Mouse (Mus musculus) cerebellum, postnatal 4 days (tissue): Measurements from ENCODE around the gene Spem2.
"Not testable (repeated sequence)": the region's sequence is repeated elsewhere in the genome, so short reads cannot be mapped to it uniquely, and the experiment has no call there.

Source experiments
- DNase-seq, 2 experiments: peaks; one replicate each; pipeline ENCODE4 v3.0.0; 2022; ENCODE audit warnings: low spot score in 2 of 2, mixed read lengths in 1 of 2

Gene Spem2

DNA sequence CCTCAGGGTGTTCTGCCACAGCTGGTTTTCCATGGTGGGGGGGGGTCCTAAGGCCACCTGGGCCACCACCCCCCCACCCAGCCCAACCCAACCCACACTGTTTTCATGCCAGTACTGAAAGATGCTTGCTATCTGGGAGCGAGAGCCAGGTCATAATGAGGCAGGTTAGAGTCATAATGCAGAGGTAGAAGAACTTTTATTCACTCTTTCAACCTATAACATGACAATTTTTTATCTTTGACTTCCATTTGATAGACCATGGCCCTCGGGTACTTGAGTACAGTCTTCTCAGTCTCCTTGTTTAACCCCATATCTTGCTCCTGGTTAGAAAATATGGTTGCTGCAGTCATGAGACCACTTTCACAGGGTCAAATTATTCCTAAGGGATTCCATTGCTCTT lies at the start of gene Spem2:
Gene Spem2, minus strand, starts transcription at position 101 of the 400 bp plus-strand sequence.
- no peak for DNase-seq

DNA sequence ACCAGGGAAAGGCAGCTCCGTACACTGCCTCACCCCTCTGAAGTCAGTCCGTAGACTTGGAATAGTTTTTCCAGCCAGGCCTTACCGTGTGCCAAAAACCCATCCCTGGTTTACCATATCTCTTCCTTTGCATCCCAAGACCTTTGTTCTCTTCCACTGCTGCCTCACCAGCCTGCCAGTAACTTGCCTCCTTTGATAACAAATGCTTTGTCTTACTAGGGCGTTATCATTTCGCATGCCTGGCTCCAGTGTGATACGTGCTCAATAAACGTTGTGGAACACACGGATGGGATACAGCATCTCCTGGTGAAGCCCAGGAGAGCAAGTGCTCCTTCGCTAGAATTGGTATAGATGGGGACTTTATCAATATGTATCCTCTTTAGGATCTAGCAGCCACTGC lies 49.1 kb upstream of the Spem2 start:
- no peak for DNase-seq

DNA sequence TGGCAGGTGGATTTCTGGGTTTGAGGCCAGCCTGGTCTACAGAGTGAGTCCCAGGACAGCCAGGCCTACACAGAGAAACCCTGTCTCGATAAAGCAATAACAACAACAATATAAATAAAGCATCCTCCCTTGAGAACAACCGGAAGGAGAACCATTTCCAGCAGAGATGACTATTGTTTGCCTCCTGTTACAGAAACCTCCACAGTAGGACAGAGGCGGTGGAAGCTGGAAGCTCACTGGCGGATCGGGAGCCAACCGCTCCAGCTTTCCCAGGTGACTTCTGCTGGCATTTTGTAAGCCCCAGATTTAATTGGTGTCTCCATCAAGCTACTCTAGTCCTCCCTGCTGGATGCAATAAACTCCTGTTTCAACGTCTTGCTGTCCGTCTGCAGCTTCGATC lies 47.3 kb upstream of the Spem2 start:
- DNase-seq: no peak

DNA sequence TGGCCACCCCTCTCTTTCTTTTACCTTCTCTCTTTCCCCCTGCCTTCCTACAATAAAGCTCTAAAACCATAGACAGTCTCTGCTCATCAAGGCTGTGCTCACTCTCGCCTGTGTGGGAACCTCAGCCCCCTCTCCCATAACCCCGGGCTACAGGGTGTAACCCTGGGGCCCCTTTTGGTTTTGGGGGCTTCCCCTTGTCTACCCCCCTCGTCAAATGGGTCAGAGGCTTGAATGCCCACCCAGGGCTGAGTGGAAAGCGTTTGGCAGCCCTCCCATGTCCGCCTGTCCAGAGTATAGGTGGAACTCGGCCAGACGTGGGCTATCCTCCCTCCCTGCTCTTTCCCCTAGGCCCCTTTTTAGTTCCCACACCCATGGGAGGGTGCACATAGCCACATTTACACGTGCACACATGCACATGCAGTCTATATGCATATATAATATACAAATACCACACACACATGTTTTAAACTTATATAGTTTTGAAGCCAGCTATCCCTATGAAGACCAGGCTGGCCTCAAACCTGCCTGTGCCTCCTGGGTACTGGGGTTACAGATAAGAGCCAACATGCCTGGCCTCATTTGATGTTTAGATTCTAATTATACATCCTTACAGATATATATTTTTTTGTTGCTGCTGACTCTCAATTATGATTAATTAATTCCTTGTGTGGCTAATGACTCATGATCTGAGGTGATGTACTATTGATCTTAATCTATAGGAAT lies 46.0 kb upstream of the Spem2 start:
- no peak for DNase-seq

DNA sequence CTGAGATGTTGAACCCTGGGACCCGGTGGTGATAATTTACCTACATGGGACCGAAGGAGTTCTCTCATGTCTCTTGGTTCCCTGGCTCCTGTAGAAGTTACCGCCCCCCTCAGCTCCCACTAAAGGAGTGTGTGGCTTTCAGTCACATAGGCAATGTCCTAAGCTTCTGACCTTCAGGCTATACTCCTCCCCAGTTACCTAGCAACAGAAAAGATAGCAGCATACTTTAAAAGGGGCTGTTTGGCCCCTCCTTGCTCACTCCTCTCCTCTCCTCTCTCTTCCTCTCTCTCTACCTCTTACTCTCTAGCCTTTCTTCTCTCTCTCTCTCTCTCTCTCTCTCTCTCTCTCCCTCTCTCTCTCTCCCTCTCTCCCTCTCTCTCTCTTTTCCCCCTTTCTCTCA lies 45.5 kb upstream of the Spem2 start:
- not testable (repeated sequence) for DNase-seq

DNA sequence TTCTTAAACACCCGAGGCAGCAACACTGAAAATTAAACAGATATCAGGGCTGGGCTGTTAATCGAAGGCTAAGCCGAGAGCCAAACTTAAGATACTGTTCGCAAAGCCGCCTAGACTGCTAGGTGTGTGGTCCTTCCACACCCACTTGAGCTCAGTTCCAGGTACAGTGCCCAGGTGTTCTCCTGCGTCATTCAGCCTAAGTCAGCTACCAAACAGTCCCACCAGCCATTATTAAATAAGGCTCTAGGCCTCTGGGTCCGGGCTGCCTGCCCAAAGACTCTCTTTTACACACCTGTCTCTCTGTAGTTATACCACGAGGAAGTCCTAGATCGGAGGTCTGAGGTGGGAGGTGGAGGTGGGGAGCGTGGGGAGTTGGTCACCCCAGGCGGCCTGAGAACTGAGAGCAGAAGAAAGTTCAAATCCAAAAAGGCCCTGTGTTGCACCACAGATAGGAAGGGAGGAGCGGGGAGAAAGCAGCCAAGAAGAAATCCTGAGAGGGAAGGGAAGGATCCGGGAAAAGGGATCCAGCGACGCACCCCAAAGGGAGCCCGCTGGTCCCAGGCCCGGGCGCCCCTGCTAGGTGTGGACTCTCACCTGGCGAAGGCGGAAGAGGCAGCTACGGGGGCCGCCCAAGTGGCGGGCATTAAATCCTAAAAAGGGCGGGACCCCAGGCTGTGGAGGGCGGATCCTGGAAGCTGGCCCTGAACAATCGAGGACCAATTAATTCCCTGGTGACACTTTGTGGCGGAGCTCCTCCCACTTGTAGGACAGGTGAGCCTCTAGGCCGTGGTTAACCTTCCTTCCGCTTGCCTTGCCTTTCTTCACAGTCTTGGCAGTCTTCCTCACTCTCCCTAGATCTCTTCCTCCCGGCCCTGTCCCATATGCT lies 40.1 kb upstream of the Spem2 start, which contains the start of gene Tnk1:
Gene Tnk1, minus strand, starts transcription at position 618 of the 886 bp plus-strand sequence.
- DNase-seq: no peak

DNA sequence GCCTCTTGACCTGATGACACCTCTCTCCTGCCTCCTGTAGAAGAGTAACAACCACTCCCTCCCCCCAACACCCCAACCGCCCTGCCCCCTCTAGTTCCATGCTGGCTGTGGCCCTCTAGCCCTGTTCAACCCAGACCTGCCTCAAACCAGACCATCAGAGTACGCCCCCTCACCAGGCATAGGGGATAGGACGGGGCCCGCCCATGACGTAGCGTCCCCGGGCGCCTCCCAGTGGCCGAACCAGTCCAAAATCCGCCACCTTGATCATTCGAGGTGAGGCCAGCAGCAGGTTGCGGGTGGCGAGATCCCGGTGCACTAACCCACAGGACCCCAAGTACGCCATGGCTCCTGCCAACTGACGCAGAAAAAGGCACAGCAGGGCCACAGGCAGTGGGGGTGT lies 37.1 kb upstream of the Spem2 start:
- no peak for DNase-seq

DNA sequence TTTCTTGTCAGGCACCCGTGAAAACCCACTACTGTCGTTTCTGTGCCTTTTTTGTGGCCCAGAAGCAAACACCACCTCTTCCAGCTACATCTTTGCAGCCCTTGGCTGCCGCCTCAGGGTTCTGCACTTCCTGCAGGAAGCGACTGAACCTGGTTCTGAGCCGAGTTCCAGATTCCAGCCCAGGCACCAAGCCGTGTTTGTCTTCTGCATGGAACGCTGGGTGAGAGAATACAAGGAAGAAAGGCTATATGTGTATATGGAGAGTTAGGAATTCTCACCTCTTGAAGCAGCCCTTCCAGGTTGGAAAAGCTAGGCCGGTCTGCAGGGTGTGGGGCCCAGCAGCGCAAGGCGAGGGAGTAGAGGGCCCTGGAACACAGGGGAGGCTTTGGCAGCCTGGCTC lies 36.4 kb upstream of the Spem2 start:
- no peak for DNase-seq

DNA sequence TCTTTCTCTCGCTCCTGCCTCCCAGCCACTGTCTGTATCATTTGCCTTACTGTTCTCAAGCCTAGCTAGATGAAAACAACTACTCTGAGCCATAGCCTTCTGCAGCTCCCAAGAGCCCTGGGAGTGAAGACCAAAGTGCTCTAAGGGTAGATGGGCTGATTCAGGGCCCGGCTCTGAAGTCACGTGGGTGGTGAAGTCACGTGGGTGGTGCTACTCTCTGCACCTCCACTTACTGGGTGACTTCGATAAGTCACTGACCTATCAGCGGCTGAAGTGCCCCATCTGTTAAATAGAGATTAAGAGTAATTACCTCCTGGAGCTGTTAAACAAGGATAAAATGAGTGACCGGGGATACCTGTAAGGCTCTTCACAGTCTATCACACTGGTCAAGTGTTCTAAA lies 35.7 kb upstream of the Spem2 start:
- DNase-seq: no peak

DNA sequence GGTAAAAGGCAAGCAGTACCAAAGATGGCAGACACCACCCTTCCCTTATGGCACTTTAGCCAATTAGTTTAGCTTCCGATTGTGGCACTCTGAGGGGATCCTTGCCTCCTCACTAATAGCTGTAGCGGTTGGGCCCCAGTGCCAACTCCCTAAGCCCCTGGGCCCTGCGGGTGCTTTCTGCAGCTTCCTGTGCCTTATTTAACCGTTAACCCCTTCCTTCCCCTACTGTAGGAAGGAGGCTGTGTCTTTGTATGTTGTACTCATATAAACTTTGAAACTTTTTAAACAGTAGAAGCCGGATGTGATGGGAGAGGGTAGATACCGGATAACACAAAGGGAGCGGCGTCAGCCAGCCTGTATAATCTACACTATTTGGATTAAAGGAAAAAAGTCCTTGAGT lies 32.5 kb upstream of the Spem2 start:
- no peak for DNase-seq

DNA sequence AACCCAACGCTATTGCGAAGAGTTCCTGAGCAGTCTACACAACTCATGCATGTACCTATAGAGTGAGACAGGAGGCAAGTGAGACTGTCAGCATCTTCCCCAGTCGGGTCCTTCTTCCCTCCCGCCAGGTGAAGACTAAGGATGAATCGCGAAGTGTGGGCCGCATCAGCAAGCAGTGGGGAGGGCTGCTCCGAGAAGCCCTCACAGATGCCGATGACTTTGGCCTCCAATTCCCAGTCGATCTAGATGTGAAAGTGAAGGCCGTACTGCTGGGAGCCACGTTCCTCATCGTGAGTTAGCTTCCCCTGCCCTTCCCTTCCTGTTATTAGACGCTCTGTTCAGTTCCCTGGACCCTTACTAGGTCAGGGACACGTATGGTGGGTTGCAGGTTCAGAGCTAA lies 31.6 kb upstream of the Spem2 start:
- no peak for DNase-seq

DNA sequence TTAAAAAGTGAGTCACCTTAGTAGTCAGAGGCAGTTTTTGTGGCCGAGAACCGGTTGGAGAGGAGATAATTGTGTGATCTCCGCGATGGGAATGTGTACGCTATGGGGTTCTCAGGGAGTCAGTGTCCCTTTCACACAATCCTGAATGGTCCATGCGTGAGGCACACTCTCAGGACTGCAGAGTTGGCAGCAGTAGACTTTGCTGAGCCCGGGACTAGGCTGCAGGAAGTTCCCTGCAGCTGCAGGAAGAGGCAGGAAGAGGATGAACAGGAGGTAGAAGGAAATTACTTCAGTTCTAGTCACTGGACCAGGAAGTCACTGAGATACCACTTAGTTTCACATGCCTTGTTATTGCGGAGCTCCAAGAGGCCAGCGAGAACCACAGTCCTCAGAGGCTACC lies 30.9 kb upstream of the Spem2 start:
- no peak for DNase-seq

DNA sequence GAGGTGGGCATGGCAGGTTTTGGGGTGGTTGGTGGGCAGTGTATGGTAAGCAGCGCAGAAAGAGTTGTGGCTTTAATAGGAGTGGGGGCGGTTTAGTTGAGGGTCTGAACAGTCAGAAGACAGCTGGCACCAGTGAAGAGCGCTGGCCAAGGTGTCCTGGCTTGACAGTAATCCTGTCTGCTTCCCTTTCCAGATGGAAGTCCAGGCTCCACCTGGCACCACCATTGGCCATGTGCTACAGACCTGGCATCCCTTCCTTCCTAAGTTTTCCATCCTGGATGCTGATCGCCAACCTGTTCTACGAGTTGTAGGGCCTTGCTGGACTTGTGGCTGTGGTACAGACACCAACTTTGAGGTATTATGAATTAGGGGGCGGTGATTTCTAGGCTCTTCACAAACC lies 29.8 kb upstream of the Spem2 start:
- no peak for DNase-seq

DNA sequence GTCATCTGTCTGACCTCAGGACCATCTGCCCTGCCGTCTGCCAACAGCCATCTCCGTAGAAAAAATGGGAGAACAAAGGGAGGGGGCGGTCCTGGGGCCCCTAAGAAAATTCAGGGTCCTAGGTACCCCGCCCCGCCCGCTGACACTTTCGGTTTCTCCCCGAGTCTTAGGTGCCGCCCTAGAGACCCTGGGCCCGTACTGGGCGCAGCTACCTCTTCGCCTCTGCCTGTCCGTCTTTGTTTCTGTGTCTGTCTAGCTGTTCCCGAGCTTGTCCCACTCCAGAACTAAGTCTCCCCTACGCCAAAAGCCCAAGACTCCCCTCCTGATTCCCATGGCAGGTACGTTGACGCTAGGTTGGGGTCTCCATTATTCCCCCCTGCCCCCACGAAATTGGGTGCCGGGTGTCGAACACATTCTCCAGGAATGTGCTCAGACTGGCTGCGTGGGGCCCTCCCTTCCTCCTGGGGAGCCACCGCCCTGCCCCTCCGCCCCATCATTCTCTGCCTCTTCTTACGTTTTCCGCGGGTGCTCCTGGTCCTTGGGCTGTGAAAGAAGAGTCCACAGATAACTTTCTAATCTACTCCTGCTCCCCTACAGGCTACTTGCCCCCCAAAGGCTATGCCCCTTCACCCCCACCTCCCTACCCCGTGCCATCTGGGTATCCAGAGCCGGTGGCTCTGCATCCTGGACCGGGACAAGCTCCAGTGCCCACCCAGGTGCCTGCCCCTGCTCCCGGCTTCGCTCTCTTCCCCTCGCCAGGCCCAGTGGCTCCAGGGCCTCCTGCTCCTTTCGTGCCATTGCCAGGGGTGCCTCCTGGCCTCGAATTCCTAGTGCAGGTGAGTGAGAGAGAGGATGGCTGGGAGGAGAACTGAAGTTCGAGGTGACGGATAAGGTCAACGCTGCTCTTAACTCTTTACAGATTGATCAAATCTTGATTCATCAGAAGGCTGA lies 28.7 kb upstream of the Spem2 start:
- DNase-seq: no peak

DNA sequence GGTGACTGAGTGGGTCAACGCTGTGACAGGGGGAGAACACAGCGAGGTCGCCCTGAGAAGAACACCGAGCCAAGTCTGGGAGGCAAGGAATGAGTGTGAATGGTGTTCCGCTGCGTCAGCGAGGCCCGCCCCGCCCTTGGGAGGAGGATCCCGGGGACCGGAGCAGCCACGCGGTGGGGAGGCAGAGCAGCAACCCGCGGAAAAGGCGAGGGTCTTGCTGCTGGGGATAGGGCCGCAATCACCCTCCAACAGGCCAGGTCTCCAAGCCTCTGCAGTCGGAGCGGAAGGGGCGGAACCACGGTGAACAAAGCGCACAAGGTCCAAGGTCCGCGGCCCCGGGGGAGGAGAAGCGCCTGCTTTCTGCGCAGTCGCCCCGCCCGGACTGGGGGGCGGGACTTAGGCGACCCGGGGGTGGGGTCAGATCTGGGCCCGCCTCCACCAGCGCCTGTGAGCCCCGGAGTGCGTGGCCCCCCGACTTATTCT lies 28.0 kb upstream of the Spem2 start, which contains the start of gene Plscr3:
Gene Plscr3, plus strand, starts transcription at position 179 of the 483 bp plus-strand sequence.
- DNase-seq: peak; percentile 86 to 94

DNA sequence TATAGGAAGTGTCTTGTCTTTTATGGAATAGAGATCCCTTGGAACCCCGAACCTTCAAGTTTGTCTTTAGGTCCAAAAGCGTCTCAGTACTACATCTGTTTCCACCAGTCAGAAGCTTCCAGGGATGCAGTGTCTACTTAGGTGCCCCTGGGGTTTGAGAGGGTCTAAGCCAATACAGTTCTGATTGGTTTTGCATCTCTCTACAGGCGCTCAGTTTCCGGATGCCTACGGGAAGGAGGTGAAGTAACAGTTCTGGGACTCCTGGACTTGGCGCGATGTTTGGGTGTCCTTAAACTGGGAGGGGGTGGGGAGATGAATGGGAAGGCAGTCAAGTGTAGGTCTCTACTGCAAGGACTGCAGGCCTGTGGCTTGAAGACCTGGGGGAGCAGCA lies 20.4 kb upstream of the Spem2 start:
- DNase-seq: no peak

DNA sequence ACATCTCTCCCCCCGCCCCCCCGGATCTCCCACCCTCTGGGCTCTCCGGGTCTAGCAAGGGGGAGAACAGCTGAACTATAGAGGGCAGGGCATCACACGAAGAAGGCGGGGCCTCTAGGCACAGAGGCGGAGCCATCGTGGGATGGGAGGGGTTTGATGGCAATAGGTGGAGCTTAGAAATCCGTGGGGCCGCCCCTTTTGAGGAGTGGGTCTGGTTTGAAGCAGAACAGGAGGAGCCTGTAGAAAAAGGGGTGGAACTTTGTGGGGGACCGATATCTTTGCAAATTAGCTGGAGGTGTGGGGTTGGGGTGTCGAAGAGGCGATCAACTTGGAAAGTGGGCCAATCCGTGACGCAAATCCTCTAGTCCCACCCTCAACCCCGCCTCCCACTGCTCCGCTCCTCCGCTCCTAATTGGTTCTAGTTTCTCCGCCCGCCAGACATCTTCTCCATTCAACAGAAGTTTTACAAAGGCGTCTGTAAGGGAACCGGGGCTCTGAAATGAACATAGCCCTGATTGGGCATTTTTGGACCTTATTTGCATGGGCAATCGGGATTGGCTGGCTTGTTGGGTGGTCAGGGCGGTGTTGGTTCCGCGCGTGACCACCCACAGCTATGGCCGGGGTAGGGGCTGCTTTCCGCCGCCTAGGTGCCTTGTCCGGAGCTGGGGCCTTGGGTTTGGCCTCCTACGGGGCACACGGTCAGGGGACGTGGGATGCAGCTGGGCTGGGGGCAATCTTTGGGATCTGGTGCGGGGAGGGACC lies 19.9 kb upstream of the Spem2 start, which contains the start of gene Tmem256:
Gene Tmem256, plus strand, starts transcription at position 563 of the 762 bp plus-strand sequence.
- peak; percentile 85 to 94 for DNase-seq

DNA sequence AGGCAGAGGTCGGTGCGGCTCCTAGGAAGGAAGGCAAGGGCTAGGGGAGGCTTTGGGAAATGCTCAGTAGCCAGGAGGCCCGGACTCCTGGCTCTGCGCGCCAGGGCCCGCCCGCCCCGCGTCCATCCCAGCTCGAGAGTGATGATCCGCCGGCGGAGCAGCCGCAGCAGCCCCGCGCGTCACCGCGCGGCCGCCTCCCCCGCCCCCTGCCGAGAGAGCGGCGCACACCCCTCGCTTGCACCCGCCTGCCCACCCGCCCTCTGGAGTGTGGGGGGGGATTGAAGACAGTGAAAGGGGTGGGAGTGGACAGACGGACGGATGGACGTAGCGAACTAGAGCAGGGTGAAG lies 19.3 kb upstream of the Spem2 start, which contains the start of gene Nlgn2:
Gene Nlgn2, minus strand, starts transcription at position 181 of the 348 bp plus-strand sequence.
- peak in 1 of 2 experiments; percentile 92 for DNase-seq

DNA sequence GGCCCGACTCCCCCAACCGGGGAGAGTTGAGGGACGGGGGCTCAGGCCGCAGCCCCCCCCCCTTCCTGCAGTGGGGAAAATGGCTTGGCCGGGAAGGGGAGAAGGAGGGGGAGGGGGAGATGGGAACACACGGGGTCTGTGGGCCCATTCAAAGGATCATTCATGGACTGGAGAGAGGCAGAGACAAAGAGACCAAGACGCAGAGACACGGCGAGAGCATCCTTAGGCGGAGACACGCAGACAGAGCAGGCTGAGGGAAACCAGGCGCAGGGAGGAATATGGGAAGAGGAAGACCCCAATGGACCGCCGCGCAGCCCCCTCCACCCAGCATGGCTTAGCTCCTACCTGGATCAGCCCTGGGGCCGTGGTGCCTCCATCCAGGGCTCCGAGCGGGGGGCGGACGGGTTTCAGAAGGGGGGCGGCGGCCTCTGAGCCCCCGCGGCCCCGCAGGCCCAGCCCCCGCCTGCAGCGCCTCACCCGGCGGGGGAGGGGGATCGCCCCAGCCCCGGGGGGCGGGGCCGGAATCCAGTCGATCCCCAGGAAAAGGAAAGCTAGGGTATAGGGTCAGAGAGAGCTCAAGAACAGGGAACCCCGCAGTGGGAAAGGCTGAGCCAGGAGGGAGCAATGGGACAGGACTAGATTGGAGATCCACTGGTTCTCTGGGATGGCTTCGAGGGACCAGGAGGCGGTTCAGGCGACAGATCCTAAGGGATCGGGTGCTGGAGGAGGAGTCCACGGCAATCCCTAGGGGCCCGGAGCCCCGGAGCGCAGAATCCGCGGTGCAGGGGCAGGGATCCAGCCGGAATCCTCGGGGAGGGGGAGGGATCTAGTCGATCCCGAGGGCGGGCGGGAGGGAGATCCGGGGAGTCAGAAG lies 18.7 kb upstream of the Spem2 start:
- DNase-seq: peak in 1 of 2 experiments; percentile 42

DNA sequence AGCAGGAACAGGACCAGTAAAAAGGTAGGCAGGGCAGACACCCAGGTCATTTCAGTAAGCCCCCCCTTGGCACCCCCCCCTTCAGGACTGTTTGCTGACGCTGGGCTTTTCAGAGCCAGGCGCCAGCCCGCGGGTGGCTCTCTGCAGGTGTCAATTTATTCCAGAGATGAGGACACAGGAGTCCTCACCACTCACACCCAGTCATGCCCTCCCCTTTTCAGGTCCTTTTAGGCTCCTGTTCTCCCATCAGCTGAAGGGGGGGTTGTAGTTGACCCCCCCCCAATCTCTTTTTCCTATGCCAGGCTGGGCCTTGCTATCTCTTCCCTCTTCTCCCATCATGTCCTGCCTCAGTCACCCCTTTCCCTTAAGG lies 17.7 kb upstream of the Spem2 start:
- DNase-seq: no peak
